9 mouse cellular contexts compared by ENCODE assay signal in the genomic region with DNA sequence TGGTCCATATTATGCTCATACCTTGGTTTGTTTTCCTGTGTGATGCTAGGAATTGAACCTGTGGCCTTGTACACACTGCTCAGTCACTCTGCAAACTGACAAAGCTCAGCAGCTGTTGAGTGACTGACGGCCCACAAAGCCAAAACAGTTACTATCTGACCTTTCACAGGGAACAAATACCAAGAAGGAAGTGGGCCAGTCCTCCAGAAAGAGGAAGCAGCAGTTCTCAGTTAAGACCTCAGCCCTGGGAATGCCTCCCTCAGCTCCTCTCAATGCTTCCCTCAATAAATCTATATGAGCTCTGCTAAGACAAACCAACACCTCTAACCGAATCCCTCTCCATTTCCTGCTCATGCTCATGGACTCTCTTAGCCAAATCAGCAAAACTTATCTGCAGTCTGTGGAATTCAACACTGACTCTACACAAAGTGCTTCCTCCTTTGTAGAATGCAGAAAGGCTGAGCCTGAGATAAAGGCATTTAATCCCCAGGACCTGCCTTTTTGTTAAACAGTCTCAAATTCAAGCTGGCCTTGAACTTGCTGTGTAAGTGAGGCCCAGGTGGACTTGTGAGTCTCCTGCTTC. TPM values are rescaled to one million over a fixed set of nuclear protein-coding genes. Genes with fewer than 3 reads are reported as not detected.
DNase-seq lines count a peak whose midpoint lies in the region; ATAC-seq and TF ChIP-seq lines count a peak whose summit lies in the region.
"Had no signal": no experiment of that assay in that cellular context is flagged by ENCODE, and none has a peak within 500 bp of the region (broad histone marks: within the 10 kb centered on the region; RNA-seq: fewer than 3 reads in every experiment).

No protein-coding gene starts in this region.

- peak overlapping the region; percentile 59 for H3K4me2 ChIP-seq in CH12.LX (ENCODE audit: insufficient read depth, low read depth, poor library complexity, severe bottlenecking)
- no peak overlapping the region for H3K4me2 ChIP-seq in intestine, embryonic 14.5 days (ENCODE audit: low read length)
- no peak overlapping the region for H3K4me2 ChIP-seq in neural tube, embryonic 15.5 days

- intact Hi-C loops in gastrocnemius, adult 2 months (cut with DNase I), result no loop called here
- intact Hi-C loops in gastrocnemius, postnatal 36 days (cut with DNase I), result no loop called here

- ATAC-seq in intestine, embryonic 14.5 days (replicated peaks; ENCODE audit: low FRiP score, low TSS enrichment, low read depth), result no peak
- no peak for ATAC-seq in neural tube, embryonic 15.5 days (ENCODE audit: low FRiP score)

- peak overlapping the region; percentile 40; the same call in 1 of the 2 replicates for H3K27ac ChIP-seq in gastrocnemius, adult 2 months
- peak overlapping the region; percentile 69 for H3K27ac ChIP-seq in CH12.LX (ENCODE audit: insufficient read depth, low read depth)
- peak overlapping the region; percentile 51 for H3K27ac ChIP-seq in intestine, embryonic 14.5 days (ENCODE audit: low read depth)
- no peak overlapping the region for H3K27ac ChIP-seq in neural tube, embryonic 15.5 days (replicated peaks)

- 50% methylated on average over 2 of the region's 2 CpGs for WGBS in intestine, embryonic 14.5 days
- 86% methylated on average over 2 of the region's 2 CpGs for WGBS in neural tube, embryonic 15.5 days

- H3K4me1 ChIP-seq in CH12.LX (ENCODE audit: control insufficient read depth in 1 of 2, insufficient read depth in 2 of 2), result peaks cover 32 to 63% of the 10 kb centered on the region in 2 experiments
- no peaks in the 10 kb centered on the region; the same call in 1 of the 2 replicates for H3K4me1 ChIP-seq in intestine, embryonic 14.5 days (replicated peaks; ENCODE audit: control insufficient read depth, insufficient read depth, low read length)
- no peaks in the 10 kb centered on the region for H3K4me1 ChIP-seq in neural tube, embryonic 15.5 days

- no peak for TF ChIP-seq POLR2A in CH12.LX (IDR thresholded peaks at IDR 0.05; ENCODE audit: low read depth, low read length)

- no peak overlapping the region for H3K4me3 ChIP-seq in gastrocnemius, adult 2 months
- peak overlapping the region in 1 of 3 experiments; percentile 33 for H3K4me3 ChIP-seq in CH12.LX (replicated peaks in 1 of 3; ENCODE audit: low read depth in 2 of 3, low read length in 2 of 3, poor library complexity in 1 of 3)
- H3K4me3 ChIP-seq in intestine, embryonic 14.5 days (ENCODE audit: low read depth, low read length), result no peak overlapping the region
- H3K4me3 ChIP-seq in neural tube, embryonic 15.5 days (replicated peaks), result no peak overlapping the region

- H3K79me2 ChIP-seq in CH12.LX (replicated peaks; ENCODE audit: control insufficient read depth, extremely low read depth, insufficient read depth, poor library complexity, severe bottlenecking), result no peaks in the 10 kb centered on the region

- H3K9ac ChIP-seq in CH12.LX (ENCODE audit: insufficient read depth, low read depth), result peak overlapping the region; percentile 43; the same call in 1 of the 2 replicates
- H3K9ac ChIP-seq in intestine, embryonic 14.5 days (ENCODE audit: low read length), result no peak overlapping the region
- no peak overlapping the region for H3K9ac ChIP-seq in neural tube, embryonic 15.5 days (replicated peaks)

- in situ Hi-C loops in CH12.LX (cut with MboI; ENCODE audit: low pct_ligation_motif_present, low pct_unique_long_range_greater_than_20kb, low sequenced_read_pairs), result no loop called here

- H3K9me3 ChIP-seq in CH12.LX (replicated peaks; ENCODE audit: low read length), result no peaks in the 10 kb centered on the region
- H3K9me3 ChIP-seq in intestine, embryonic 14.5 days (ENCODE audit: control insufficient read depth, low read length), result no peaks in the 10 kb centered on the region
- H3K9me3 ChIP-seq in neural tube, embryonic 15.5 days (replicated peaks), result no peaks in the 10 kb centered on the region

- dilution Hi-C loops in CH12.LX (cut with MboI; ENCODE audit: extremely low pct_ligation_motif_present, extremely low pct_unique_long_range_greater_than_20kb, low sequenced_read_pairs), result no loop called here

- H3K27me3 ChIP-seq in CH12.LX (replicated peaks), result no peaks in the 10 kb centered on the region
- H3K27me3 ChIP-seq in intestine, embryonic 14.5 days (replicated peaks; ENCODE audit: control insufficient read depth, insufficient read depth, low read length), result no peaks in the 10 kb centered on the region
- H3K27me3 ChIP-seq in neural tube, embryonic 15.5 days (replicated peaks), result no peaks in the 10 kb centered on the region

- peaks cover 4 to 19% of the 10 kb centered on the region in 2 experiments for H3K36me3 ChIP-seq in CH12.LX (replicated peaks in 1 of 2; ENCODE audit: control insufficient read depth in 1 of 2, insufficient read depth in 1 of 2, low read length in 1 of 2)
- H3K36me3 ChIP-seq in intestine, embryonic 14.5 days (ENCODE audit: control insufficient read depth, insufficient read depth, low read length), result 0 out of 2 replicates have a peak, but pooled peaks cover 3% of the 10 kb centered on the region
- H3K36me3 ChIP-seq in neural tube, embryonic 15.5 days, result no peaks in the 10 kb centered on the region; the same call in 1 of the 2 replicates

- TF ChIP-seq EP300 in CH12.LX (IDR thresholded peaks at IDR 0.05; ENCODE audit: low read length), result peak; percentile 73

- DNase-seq in gastrocnemius, adult 2 months, result no peak
- DNase-seq in gastrocnemius, adult 18-20 months (ENCODE audit: low spot score), result no peak
- DNase-seq in CH12.LX (ENCODE audit: extremely low read depth), result peak; percentile 71
- no peak for DNase-seq in intestine, embryonic 14.5 days (ENCODE audit: low spot score)
- DNase-seq in lung, postnatal 36 days, result peak; percentile 64
- DNase-seq in cerebellum, adult 18-20 months, result no peak
- DNase-seq in gastrocnemius, postnatal 36 days, result no peak

- TF ChIP-seq CTCF in gastrocnemius, adult 2 months (IDR thresholded peaks at IDR 0.05), result no peak
- no peak for TF ChIP-seq CTCF in CH12.LX (conservative IDR thresholded peaks at IDR 0.05 in 1 of 2, IDR thresholded peaks at IDR 0.05 in 1 of 2; ENCODE audit: low read depth in 2 of 2, low read length in 2 of 2)

- TF ChIP-seq RAD21 in CH12.LX (IDR thresholded peaks at IDR 0.05; ENCODE audit: low read depth, low read length), result no peak

TF ChIP-seq in CH12.LX, 34 proteins besides CTCF, POLR2A, EP300 and RAD21 (continues in another document):
- TF ChIP-seq SMC3 (IDR thresholded peaks at IDR 0.05; ENCODE audit: low read depth, low read length) (no peak), TCF12 (IDR thresholded peaks at IDR 0.05; ENCODE audit: low read depth, low read length) (peak; percentile 55; the same call in 1 of the 2 replicates), GABPA (IDR thresholded peaks at IDR 0.05; ENCODE audit: insufficient replicate concordance, low read depth, low read length) (no peak), ZC3H11A (IDR thresholded peaks at IDR 0.05; ENCODE audit: low read depth, low read length) (no peak), MEF2A (IDR thresholded peaks at IDR 0.05; ENCODE audit: borderline replicate concordance, low read depth, low read length) (peak; percentile 13; the same call in 1 of the 2 replicates), JUND (conservative IDR thresholded peaks at IDR 0.05; ENCODE audit: low read depth, low read length) (no peak), NRF1 (IDR thresholded peaks at IDR 0.05; ENCODE audit: low read depth, low read length) (no peak), JUN (IDR thresholded peaks at IDR 0.05; ENCODE audit: insufficient read depth, low read depth, low read length) (no peak), CHD2 (IDR thresholded peaks at IDR 0.05; ENCODE audit: low read length) (0 out of 2 replicates have a peak, but pooled peaks have one; percentile 41), IRF4 (IDR thresholded peaks at IDR 0.05; ENCODE audit: low read depth, low read length) (peak; percentile 68; the same call in 1 of the 2 replicates), TBP (conservative IDR thresholded peaks at IDR 0.05; ENCODE audit: low read depth, low read length) (0 out of 2 replicates have a peak, but pooled peaks have one; percentile 46), CHD1 (IDR thresholded peaks at IDR 0.05; ENCODE audit: low read depth, low read length) (no peak)

RNA-seq across cellular contexts. Expression of a gene that starts 17.3 kb away (rescaled TPM):
- 1 to 10 TPM; 7.2 to 8.6 TPM for total RNA-seq in gastrocnemius, adult 2 months (2021)
- 1 to 10 TPM; 7.0 to 7.7 TPM for total RNA-seq in gastrocnemius, adult 18-20 months (2021)
- total RNA-seq in CH12.LX (2012; rRNA removed) (4.4 and 4.8 TPM in 2 replicates), CH12.LX (2014; rRNA removed) (3.0 and 3.5 TPM in 2 replicates)
- 10.1 and 10.2 TPM in 2 replicates for polyA plus RNA-seq in CH12.LX (2012; ENCODE audit: insufficient read length, low read depth)
- polyA plus RNA-seq in intestine, embryonic 14.5 days (2014; fragmentation: Nextera tagmentation; extraction: Ambion mirVana), result 7.6 and 9.1 TPM in 2 replicates
- 20.8 and 22.4 TPM in 2 replicates for polyA plus RNA-seq in neural tube, embryonic 15.5 days (2015; fragmentation: Nextera tagmentation; extraction: Ambion mirVana)
- total RNA-seq in gastrocnemius, postnatal 36 days (2021), result 1 to 10 TPM; 6.6 to 7.9 TPM

RNA-seq across cellular contexts. Expression of a gene that starts 17.5 kb away (rescaled TPM):
- under 1 TPM in 1 of 2 experiments, not detected in 1; 0.08 TPM for total RNA-seq in gastrocnemius, adult 2 months (2021)
- total RNA-seq in gastrocnemius, adult 18-20 months (2021), result not detected
- total RNA-seq in CH12.LX (2012; rRNA removed) (1.2 and 1.8 TPM in 2 replicates), CH12.LX (2014; rRNA removed) (1.1 and 1.6 TPM in 2 replicates)
- polyA plus RNA-seq in CH12.LX (2012; ENCODE audit: insufficient read length, low read depth), result 1.2 and 1.8 TPM in 2 replicates
- polyA plus RNA-seq in intestine, embryonic 14.5 days (2014; fragmentation: Nextera tagmentation; extraction: Ambion mirVana), result 1.3 and 1.4 TPM in 2 replicates
- 3.4 and 4.7 TPM in 2 replicates for polyA plus RNA-seq in neural tube, embryonic 15.5 days (2015; fragmentation: Nextera tagmentation; extraction: Ambion mirVana)
- total RNA-seq in gastrocnemius, postnatal 36 days (2021), result under 1 TPM in 1 of 2 experiments, not detected in 1; 0.17 TPM

RNA-seq across cellular contexts. Expression of a gene that starts 39.7 kb away (rescaled TPM):
- total RNA-seq in gastrocnemius, adult 2 months (2021), result not detected
- total RNA-seq in gastrocnemius, adult 18-20 months (2021), result not detected
- total RNA-seq in CH12.LX (2012; rRNA removed), result not detected in 2 replicates
- not detected in 2 replicates for total RNA-seq in CH12.LX (2014; rRNA removed)
- not detected in 2 replicates for polyA plus RNA-seq in CH12.LX (2012; ENCODE audit: insufficient read length, low read depth)
- 0.34 and 1.4 TPM in 2 replicates for polyA plus RNA-seq in intestine, embryonic 14.5 days (2014; fragmentation: Nextera tagmentation; extraction: Ambion mirVana)
- 1.9 and 3.3 TPM in 2 replicates for polyA plus RNA-seq in neural tube, embryonic 15.5 days (2015; fragmentation: Nextera tagmentation; extraction: Ambion mirVana)
- total RNA-seq in gastrocnemius, postnatal 36 days (2021), result not detected
- total RNA-seq: layer of hippocampus, adult 18-20 months had no signal

RNA-seq across cellular contexts. Expression of a gene that starts 51.2 kb away (rescaled TPM):
- 10 to 100 TPM in 1 of 2 experiments, 1 to 10 TPM in 1; 8.5 to 10.0 TPM for total RNA-seq in gastrocnemius, adult 2 months (2021)
- 10 to 100 TPM in 1 of 2 experiments, 1 to 10 TPM in 1; 9.3 to 10.9 TPM for total RNA-seq in gastrocnemius, adult 18-20 months (2021)
- 8.9 and 12.7 TPM in 2 replicates for total RNA-seq in CH12.LX (2012; rRNA removed)
- total RNA-seq in CH12.LX (2014; rRNA removed), result 2.2 and 3.4 TPM in 2 replicates
- 31.3 and 41.7 TPM in 2 replicates for polyA plus RNA-seq in CH12.LX (2012; ENCODE audit: insufficient read length, low read depth)
- polyA plus RNA-seq in intestine, embryonic 14.5 days (2014; fragmentation: Nextera tagmentation; extraction: Ambion mirVana), result 17.6 and 18.7 TPM in 2 replicates
- 24.6 and 25.8 TPM in 2 replicates for polyA plus RNA-seq in neural tube, embryonic 15.5 days (2015; fragmentation: Nextera tagmentation; extraction: Ambion mirVana)
- 1 to 10 TPM; 7.9 to 8.1 TPM for total RNA-seq in gastrocnemius, postnatal 36 days (2021)

Comparison
In these comparisons a context has a peak if more than half of its experiments do, and no peak if none do; other contexts are left out.
1. DNase-seq: peak in CH12.LX (single experiment) and lung, postnatal 36 days (single experiment); none in gastrocnemius, adult 2 months (single experiment), gastrocnemius, adult 18-20 months (single experiment), intestine, embryonic 14.5 days (single experiment), cerebellum, adult 18-20 months (0 of 2) and gastrocnemius, postnatal 36 days (0 of 2).